Mouse (Mus musculus): ENCODE measurements around the gene Entpd2.

GRCm38 (mm10) chr2:25396597-25396983, 916 bp downstream of the Entpd2 start:
- no peak for TF ChIP-seq TAL1 (IDR thresholded peaks at IDR 0.05; ENCODE audit: low read length)
- TF ChIP-seq GATA1 (IDR thresholded peaks at IDR 0.05; ENCODE audit: low read length): no peak

Data from erythroblast, embryonic 14.5 days (primary cell).